Mouse (Mus musculus): ENCODE measurements around the gene Zfp507.

Gene Zfp507

GRCm38 (mm10) chr7:35782252-35782651, 20.6 kb downstream of the Zfp507 start:
- no peak for DNase-seq (ENCODE audit: low read depth, low spot score)

GRCm38 (mm10) chr7:35774127-35774526, 28.7 kb downstream of the Zfp507 start:
- no peak for DNase-seq (ENCODE audit: low read depth, low spot score)

- no peak for DNase-seq (ENCODE audit: low read depth, low spot score)
Observed at GRCm38 (mm10) chr7:35772347-35772746, 30.5 kb downstream of the Zfp507 start.

GRCm38 (mm10) chr7:35771106-35771505, 31.7 kb downstream of the Zfp507 start:
- no peak for DNase-seq (ENCODE audit: low read depth, low spot score)

GRCm38 (mm10) chr7:35770122-35770521, 32.7 kb downstream of the Zfp507 start:
- DNase-seq (ENCODE audit: low read depth, low spot score), result no peak

- no peak for DNase-seq (ENCODE audit: low read depth, low spot score)
Observed at GRCm38 (mm10) chr7:35764461-35764860, 38.3 kb downstream of the Zfp507 start.

- no peak for DNase-seq (ENCODE audit: low read depth, low spot score)
Observed at GRCm38 (mm10) chr7:35761801-35762200, 41.0 kb downstream of the Zfp507 start.

- peak; percentile 47 for DNase-seq (ENCODE audit: low read depth, low spot score)
Observed at GRCm38 (mm10) chr7:35759602-35760001, 43.2 kb downstream of the Zfp507 start.

- peak; percentile 79 for DNase-seq (ENCODE audit: low read depth, low spot score)
Observed at GRCm38 (mm10) chr7:35756510-35757440, 46.0 kb downstream of the Zfp507 start.

GRCm38 (mm10) chr7:35754886-35755168, 48.0 kb downstream of the Zfp507 start:
- DNase-seq (ENCODE audit: low read depth, low spot score), result no peak

- DNase-seq (ENCODE audit: low read depth, low spot score), result peak; percentile 90
Observed at GRCm38 (mm10) chr7:35754033-35754885, 48.5 kb downstream of the Zfp507 start, which contains the start of gene Dpy19l3. Dpy19l3 (minus strand) TSS chr7:35754454.

GRCm38 (mm10) chr7:35753319-35754032, 49.3 kb downstream of the Zfp507 start:
- DNase-seq (ENCODE audit: low read depth, low spot score), result peak; percentile 39

GRCm38 (mm10) chr7:35750873-35751272, 51.9 kb downstream of the Zfp507 start:
- DNase-seq (ENCODE audit: low read depth, low spot score), result no peak

GRCm38 (mm10) chr7:35747397-35747964, 55.3 kb downstream of the Zfp507 start:
- DNase-seq (ENCODE audit: low read depth, low spot score), result no peak

- no peak for DNase-seq (ENCODE audit: low read depth, low spot score)
Observed at GRCm38 (mm10) chr7:35746686-35747396, 56.0 kb downstream of the Zfp507 start.

- peak; percentile 13 for DNase-seq (ENCODE audit: low read depth, low spot score)
Observed at GRCm38 (mm10) chr7:35745281-35745702, 57.5 kb downstream of the Zfp507 start.

GRCm38 (mm10) chr7:35744771-35745170, 58.0 kb downstream of the Zfp507 start:
- DNase-seq (ENCODE audit: low read depth, low spot score), result no peak

- DNase-seq (ENCODE audit: low read depth, low spot score), result peak; percentile 51
Observed at GRCm38 (mm10) chr7:35742310-35742709, 60.5 kb downstream of the Zfp507 start.

- DNase-seq (ENCODE audit: low read depth, low spot score), result no peak
Observed at GRCm38 (mm10) chr7:35741858-35742257, 60.9 kb downstream of the Zfp507 start.

GRCm38 (mm10) chr7:35740489-35741230, 62.1 kb downstream of the Zfp507 start:
- DNase-seq (ENCODE audit: low read depth, low spot score), result peak; percentile 76

All from A20 (cell line).